ENCODE assay signal across 10 mouse cellular contexts in the genomic region with DNA sequence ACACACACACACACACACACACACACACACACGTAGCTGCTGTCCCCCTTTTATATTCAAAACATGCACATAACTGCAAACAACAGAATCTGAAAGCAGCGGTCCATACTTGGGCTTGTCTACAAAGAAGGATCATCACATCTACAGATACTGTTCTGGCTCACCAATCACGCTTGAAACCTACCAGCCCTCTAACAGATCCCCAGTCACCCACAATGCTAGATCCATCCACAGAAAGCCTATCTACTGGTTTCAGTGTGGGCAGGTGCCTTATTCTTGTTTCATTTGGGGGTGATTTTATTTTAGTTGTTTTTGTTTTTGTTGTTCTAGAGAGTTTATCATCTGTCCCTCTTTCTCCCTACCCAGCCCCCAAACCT. TPM values are rescaled to one million over a fixed set of nuclear protein-coding genes. Genes with fewer than 3 reads are reported as not detected.
A peak's percentile ranks its signal among the peaks of the same experiment; 100 is the strongest.
DNase-seq lines count a peak whose midpoint lies in the region; ATAC-seq lines count a peak whose summit lies in the region.
"Had no signal": no experiment of that assay in that cellular context is flagged by ENCODE, and none has a peak within 500 bp of the region (broad histone marks: within the 10 kb centered on the region; RNA-seq: fewer than 3 reads in every experiment).

No protein-coding gene starts in this region.

- no peaks in the 10 kb centered on the region for H3K9me3 ChIP-seq in heart, embryonic 14.5 days (ENCODE audit: control insufficient read depth, low read length)
- H3K9me3 ChIP-seq in forebrain, embryonic 14.5 days (replicated peaks; ENCODE audit: control insufficient read depth, low read length) = no peaks in the 10 kb centered on the region
- H3K9me3 ChIP-seq in liver, embryonic 12.5 days (replicated peaks) = no peaks in the 10 kb centered on the region

- H3K4me2 ChIP-seq in heart, embryonic 14.5 days (ENCODE audit: low read length) = peak overlapping the region; percentile 85
- H3K4me2 ChIP-seq in forebrain, embryonic 14.5 days (ENCODE audit: low read length) = peak overlapping the region; percentile 65
- peak overlapping the region; percentile 63; the same call in 1 of the 2 replicates for H3K4me2 ChIP-seq in liver, embryonic 12.5 days

- peak overlapping the region; percentile 34 to 45; a peak in 3 of 4 replicates for H3K4me3 ChIP-seq in heart, embryonic 14.5 days (ENCODE audit: control insufficient read depth in 1 of 2, insufficient read depth in 1 of 2, low read depth in 1 of 2, low read length in 2 of 2)
- peak overlapping the region; percentile 70 for H3K4me3 ChIP-seq in forebrain, embryonic 14.5 days (ENCODE audit: low read depth, low read length)
- H3K4me3 ChIP-seq in liver, embryonic 12.5 days = peak overlapping the region; percentile 33; the same call in 1 of the 2 replicates

- no peak for DNase-seq in heart, postnatal 4 days
- peak; percentile 17 for DNase-seq in ES-CJ7 (ENCODE audit: low read depth, low spot score)
- DNase-seq in forebrain, embryonic 14.5 days (ENCODE audit: low spot score) = no peak
- no peak for DNase-seq in adrenal gland, postnatal 36 days
- DNase-seq in thymus, postnatal 36 days = no peak
- DNase-seq in kidney, postnatal 14 days = no peak

- no peaks in the 10 kb centered on the region for H3K36me3 ChIP-seq in heart, embryonic 14.5 days (ENCODE audit: control insufficient read depth, insufficient read depth, low read length)
- H3K36me3 ChIP-seq in forebrain, embryonic 14.5 days (ENCODE audit: control insufficient read depth, insufficient read depth, low read length) = no peaks in the 10 kb centered on the region
- H3K36me3 ChIP-seq in liver, embryonic 12.5 days = no peaks in the 10 kb centered on the region

- H3K27ac ChIP-seq in heart, embryonic 14.5 days (replicated peaks in 1 of 2; ENCODE audit: control insufficient read depth in 1 of 2, insufficient read depth in 1 of 2, low read depth in 2 of 2, low read length in 2 of 2) = no peak overlapping the region
- peak overlapping the region; percentile 87 for H3K27ac ChIP-seq in forebrain, embryonic 14.5 days (ENCODE audit: low read depth, low read length)
- H3K27ac ChIP-seq in liver, embryonic 12.5 days = no peak overlapping the region
- H3K27ac ChIP-seq: liver, embryonic 14.5 days had no signal

- 58% methylated on average over 3 of the region's 3 CpGs for WGBS in heart, embryonic 14.5 days
- 23% methylated on average over 3 of the region's 3 CpGs for WGBS in forebrain, embryonic 14.5 days
- 51% methylated on average over 3 of the region's 3 CpGs for WGBS in liver, embryonic 12.5 days (ENCODE audit: insufficient replicate concordance)

- H3K4me1 ChIP-seq in heart, embryonic 14.5 days (ENCODE audit: control insufficient read depth in 2 of 2, insufficient read depth in 2 of 2, low read length in 2 of 2) = peaks cover 2 to 3% of the 10 kb centered on the region in 2 experiments; a peak in 1 of 4 replicates
- H3K4me1 ChIP-seq in forebrain, embryonic 14.5 days (ENCODE audit: control insufficient read depth, insufficient read depth, low read length) = peaks cover 15% of the 10 kb centered on the region
- peaks cover 5% of the 10 kb centered on the region; the same call in 1 of the 2 replicates for H3K4me1 ChIP-seq in liver, embryonic 12.5 days

- ATAC-seq in heart, embryonic 14.5 days (ENCODE audit: insufficient number of reproducible peaks, insufficient read depth, low FRiP score, low read depth) = no peak
- peak; percentile 57 for ATAC-seq in forebrain, embryonic 14.5 days
- ATAC-seq in liver, embryonic 12.5 days = no peak

- 0 out of 2 replicates have a peak, but pooled peaks cover 4% of the 10 kb centered on the region for H3K27me3 ChIP-seq in heart, embryonic 14.5 days (ENCODE audit: control insufficient read depth, insufficient read depth, low read length)
- H3K27me3 ChIP-seq in forebrain, embryonic 14.5 days (replicated peaks; ENCODE audit: control insufficient read depth, insufficient read depth, low read length) = no peaks in the 10 kb centered on the region
- H3K27me3 ChIP-seq in liver, embryonic 12.5 days (replicated peaks) = peaks cover 18% of the 10 kb centered on the region
- H3K27me3 ChIP-seq: CH12.LX had no signal

- no peak overlapping the region for H3K9ac ChIP-seq in heart, embryonic 14.5 days (ENCODE audit: low read length)
- peak overlapping the region; percentile 85 for H3K9ac ChIP-seq in forebrain, embryonic 14.5 days (ENCODE audit: low read length)
- no peak overlapping the region for H3K9ac ChIP-seq in liver, embryonic 12.5 days
- H3K9ac ChIP-seq: liver, embryonic 14.5 days had no signal

RNA-seq across cellular contexts. Expression of gene 2900011O08Rik, which starts 0.2 kb away (rescaled TPM):
- 0.88 and 1.6 TPM in 2 replicates for polyA plus RNA-seq in heart, embryonic 14.5 days (2014; fragmentation: Nextera tagmentation; extraction: Ambion mirVana)
- under 1 TPM in 1 of 2 experiments, not detected in 1; 0.18 TPM for total RNA-seq in heart, postnatal 4 days (2021)
- 142 and 156 TPM in 2 replicates for polyA plus RNA-seq in forebrain, embryonic 14.5 days (2014; fragmentation: Nextera tagmentation; extraction: Ambion mirVana)
- polyA plus RNA-seq in liver, embryonic 12.5 days (2016; fragmentation: Nextera tagmentation; extraction: Ambion mirVana) = 0.15 and 0.43 TPM in 2 replicates
- 1 to 10 TPM; 1.1 to 1.6 TPM for total RNA-seq in adrenal gland, postnatal 36 days (2021)
- total RNA-seq: CH12.LX had no signal

RNA-seq across cellular contexts. Expression of gene Ifitm7, which starts 0.5 kb away (rescaled TPM):
- polyA plus RNA-seq in heart, embryonic 14.5 days (2014; fragmentation: Nextera tagmentation; extraction: Ambion mirVana) = not detected in 2 replicates
- not detected for total RNA-seq in heart, postnatal 4 days (2021)
- polyA plus RNA-seq in forebrain, embryonic 14.5 days (2014; fragmentation: Nextera tagmentation; extraction: Ambion mirVana) = 0.37 and 0.42 TPM in 2 replicates
- 0.25 TPM in 1 of 2 replicates, not detected in the other for polyA plus RNA-seq in liver, embryonic 12.5 days (2016; fragmentation: Nextera tagmentation; extraction: Ambion mirVana)
- total RNA-seq in adrenal gland, postnatal 36 days (2021) = not detected
- total RNA-seq: CH12.LX had no signal

Comparison
In these comparisons a context has a peak if more than half of its experiments do, and no peak if none do; other contexts are left out.
1. RNA of gene 2900011O08Rik, which starts 0.2 kb away (polyA plus RNA-seq): 142 to 156 TPM in forebrain, embryonic 14.5 days; 0.88 to 1.6 TPM in heart, embryonic 14.5 days and 0.15 to 0.43 TPM in liver, embryonic 12.5 days; every median in the first group is over 10 times any median in the second.
2. Peak in every context shown above with its lines, with median percentiles within 50 percentile points of each other: H3K4me2 ChIP-seq and H3K4me3 ChIP-seq.